Mouse (Mus musculus) leukemia stem cell, adult 10-12 weeks (primary cell): ENCODE measurements around the gene Ccdc105. TPM values are rescaled to one million over a fixed set of nuclear protein-coding genes. Genes with fewer than 3 reads are reported as not detected.

Experiments
- polyA plus RNA-seq: library from polyadenylated mRNA; stranded (reverse); fragments of >175 nt; gene quantifications from 2 replicates; pipeline ENCODE4 v1.2.3, GENCODE M21; 2012; ENCODE audit warnings: low replicate concordance

Ccdc105 gene
- not detected in 2 replicates for polyA plus RNA-seq

DNA sequence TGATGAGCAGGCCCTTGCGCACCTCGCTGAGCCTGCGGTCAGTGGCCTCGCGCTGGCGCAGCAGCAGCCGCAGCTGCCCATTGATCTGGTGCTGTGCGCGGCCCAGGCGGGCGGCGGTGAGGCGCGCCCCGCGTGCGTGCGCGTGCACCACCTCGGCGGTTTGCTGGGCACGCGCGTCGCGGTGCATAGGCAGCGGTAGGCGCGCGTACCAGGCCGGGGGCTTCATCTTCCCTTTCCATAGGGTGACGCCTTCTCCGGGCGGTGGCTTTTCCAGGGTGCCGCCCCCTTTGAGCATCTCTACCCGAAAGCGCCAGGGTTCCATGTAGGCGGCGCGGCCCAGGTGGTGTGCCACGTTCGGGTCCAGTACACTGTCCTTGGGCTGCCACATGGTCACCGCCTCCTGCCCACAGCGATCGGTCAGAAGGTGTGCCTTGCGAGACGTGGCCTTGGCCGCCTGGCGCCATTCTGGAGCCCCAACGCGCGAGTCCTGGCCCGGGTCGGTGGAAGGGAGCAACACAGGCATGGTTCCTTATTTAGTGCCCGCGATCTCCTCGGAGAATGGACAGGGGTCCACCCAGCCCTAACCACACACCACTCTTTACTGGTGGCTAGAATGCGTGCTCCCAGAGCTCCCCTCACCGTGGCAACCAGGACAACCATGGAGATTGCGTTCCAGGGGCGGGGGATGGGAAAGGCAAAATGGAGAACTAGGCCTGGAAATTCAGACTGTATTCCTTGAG, at the start of gene Ccdc105:
Gene Ccdc105, minus strand, starts transcription at position 614 of the 740 bp plus-strand sequence.

DNA sequence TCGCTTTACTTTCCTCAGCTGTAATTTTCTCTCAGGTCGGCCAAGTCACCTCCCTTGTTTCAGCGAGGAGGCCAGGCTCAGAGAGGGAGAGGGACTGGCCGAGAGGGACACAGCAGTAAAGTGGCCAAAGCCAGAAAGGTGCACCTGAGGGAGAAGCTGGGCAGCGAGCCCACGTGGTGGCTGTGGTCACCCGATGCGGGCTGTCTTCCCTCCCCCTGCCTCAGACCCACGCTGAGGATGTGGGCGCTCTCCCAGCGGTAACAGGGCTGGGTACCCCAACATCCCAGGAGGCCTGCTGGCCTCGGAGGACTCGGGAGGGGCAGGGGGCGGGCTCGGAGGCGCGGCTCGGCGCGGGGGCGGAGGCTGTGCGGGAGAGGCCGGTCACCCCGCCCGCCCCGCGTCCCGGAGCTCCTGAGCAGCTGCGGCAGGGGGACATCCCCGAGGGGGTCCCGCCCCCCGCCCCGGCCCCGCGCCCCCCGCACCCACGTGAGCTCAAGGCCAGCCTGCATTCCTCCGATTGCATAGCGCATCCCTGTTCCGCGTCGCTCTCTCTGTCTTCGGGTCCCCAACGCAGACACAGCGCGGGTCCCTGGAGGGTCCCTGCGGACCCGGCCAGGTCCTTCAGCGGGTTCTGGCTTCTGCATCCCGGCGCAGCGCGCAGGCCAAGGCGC, 27.3 kb upstream of the Ccdc105 start, which contains the start of gene Slc1a6:
Gene Slc1a6, plus strand, starts transcription at position 516 of the 671 bp plus-strand sequence.

DNA sequence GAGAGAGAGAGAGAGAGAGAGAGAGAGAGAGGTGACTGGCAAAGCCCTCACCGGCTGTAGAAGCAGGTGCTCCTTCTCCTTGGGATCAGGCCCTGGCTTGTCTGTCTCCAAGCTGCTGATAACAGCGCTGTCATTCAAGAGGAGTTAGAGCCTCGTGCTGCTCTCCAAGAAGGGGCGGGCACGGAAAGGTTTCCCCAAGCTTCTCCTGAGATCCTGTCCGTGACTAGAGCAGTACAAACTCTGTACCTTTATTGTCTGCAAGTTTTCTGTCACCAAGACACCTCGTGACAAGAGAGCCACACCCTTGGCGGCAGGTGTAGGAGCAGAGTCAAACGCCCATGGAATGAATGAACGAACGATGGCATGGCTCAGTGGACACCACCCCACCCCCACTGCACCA, 34.8 kb downstream of the Ccdc105 start, which contains the start of gene Casp14:
Gene Casp14, minus strand, starts transcription at position 239 of the 400 bp plus-strand sequence.

Other genes starting within 250 kb of the Ccdc105 start
- not detected in 2 replicates for gene Olfr1358, start 235.6 kb downstream of the Ccdc105 start, polyA plus RNA-seq
- gene Ilvbl, start 178.7 kb downstream of the Ccdc105 start, polyA plus RNA-seq: 22.6 and 25.7 TPM in 2 replicates
- gene Syde1, start 161.1 kb downstream of the Ccdc105 start, polyA plus RNA-seq: 1.2 and 2.0 TPM in 2 replicates
- gene Olfr1357, start 135.0 kb downstream of the Ccdc105 start, polyA plus RNA-seq: not detected in 2 replicates
- gene Casp14, start 34.8 kb downstream of the Ccdc105 start, polyA plus RNA-seq: not detected in 2 replicates
- not detected in 2 replicates for gene Slc1a6, start 27.4 kb upstream of the Ccdc105 start, polyA plus RNA-seq
- gene Olfr1356, start 99.1 kb upstream of the Ccdc105 start, polyA plus RNA-seq: not detected in 2 replicates
- gene Olfr1355, start 122.5 kb upstream of the Ccdc105 start, polyA plus RNA-seq: not detected in 2 replicates
- not detected in 2 replicates for gene Olfr1354, start 160.1 kb upstream of the Ccdc105 start, polyA plus RNA-seq
- gene Olfr8, start 197.6 kb upstream of the Ccdc105 start, polyA plus RNA-seq: not detected in 2 replicates
- gene Olfr1353, start 210.2 kb upstream of the Ccdc105 start, polyA plus RNA-seq: not detected in 2 replicates
- gene Olfr1352, start 228.0 kb upstream of the Ccdc105 start, polyA plus RNA-seq: not detected in 2 replicates